ENCODE assay signal across 9 mouse cellular contexts in the genomic region with DNA sequence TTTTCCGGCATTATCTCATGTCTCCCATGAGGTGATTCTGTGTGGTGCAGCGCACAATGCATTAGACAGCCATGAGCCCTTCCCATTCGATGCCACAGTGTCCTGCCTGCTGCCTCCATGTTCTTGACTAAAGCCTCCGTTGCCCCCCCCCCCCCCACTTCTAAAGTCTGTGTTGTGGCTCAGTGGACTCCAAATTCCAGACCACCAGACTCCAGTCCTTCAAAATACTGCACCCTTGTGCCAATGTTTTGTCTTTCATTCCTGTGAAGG.
DNase-seq lines count a peak whose midpoint lies in the region; ATAC-seq lines count a peak whose summit lies in the region.
"Had no signal": no experiment of that assay in that cellular context is flagged by ENCODE, and none has a peak within 500 bp of the region (broad histone marks: within the 10 kb centered on the region; RNA-seq: fewer than 3 reads in every experiment).

No protein-coding gene starts in this region.

- no peaks in the 10 kb centered on the region for H3K27me3 ChIP-seq in kidney, embryonic 14.5 days (ENCODE audit: control insufficient read depth, insufficient read depth, low read length)
- no peaks in the 10 kb centered on the region for H3K27me3 ChIP-seq in forebrain, embryonic 11.5 days (ENCODE audit: control insufficient read depth, insufficient read depth, low read length)
- H3K27me3 ChIP-seq in intestine, embryonic 16.5 days (replicated peaks; ENCODE audit: control insufficient read depth, insufficient read depth, low read length), result no peaks in the 10 kb centered on the region
- H3K27me3 ChIP-seq in neural tube, embryonic 15.5 days (replicated peaks), result no peaks in the 10 kb centered on the region
- H3K27me3 ChIP-seq: liver, embryonic 15.5 days had no signal

- H3K27ac ChIP-seq in kidney, embryonic 14.5 days (ENCODE audit: low read depth, low read length), result no peak overlapping the region
- peak overlapping the region; percentile 31; the same call in 1 of the 2 replicates for H3K27ac ChIP-seq in forebrain, embryonic 11.5 days (ENCODE audit: low read depth, low read length)
- H3K27ac ChIP-seq in intestine, embryonic 16.5 days (ENCODE audit: low read length), result no peak overlapping the region
- peak overlapping the region; percentile 88 for H3K27ac ChIP-seq in neural tube, embryonic 15.5 days (replicated peaks)
- H3K27ac ChIP-seq: liver, embryonic 15.5 days had no signal

- H3K4me1 ChIP-seq in kidney, embryonic 14.5 days (ENCODE audit: control insufficient read depth, insufficient read depth, low read length), result peaks cover 17% of the 10 kb centered on the region; the same call in 1 of the 2 replicates
- H3K4me1 ChIP-seq in forebrain, embryonic 11.5 days (replicated peaks; ENCODE audit: control insufficient read depth, insufficient read depth, low read length), result no peaks in the 10 kb centered on the region
- peaks cover 12% of the 10 kb centered on the region for H3K4me1 ChIP-seq in intestine, embryonic 16.5 days (ENCODE audit: control insufficient read depth, insufficient read depth, low read length)
- H3K4me1 ChIP-seq in neural tube, embryonic 15.5 days, result peaks cover 36% of the 10 kb centered on the region
- H3K4me1 ChIP-seq: liver, embryonic 15.5 days had no signal

- H3K9me3 ChIP-seq in kidney, embryonic 14.5 days (ENCODE audit: control insufficient read depth, low read length), result no peaks in the 10 kb centered on the region
- no peaks in the 10 kb centered on the region for H3K9me3 ChIP-seq in forebrain, embryonic 11.5 days (ENCODE audit: control insufficient read depth, low read length)
- no peaks in the 10 kb centered on the region for H3K9me3 ChIP-seq in intestine, embryonic 16.5 days (ENCODE audit: control insufficient read depth, low read length)
- H3K9me3 ChIP-seq in neural tube, embryonic 15.5 days (replicated peaks), result no peaks in the 10 kb centered on the region
- H3K9me3 ChIP-seq: liver, embryonic 15.5 days had no signal

- peak overlapping the region; percentile 57; the same call in 1 of the 2 replicates for H3K4me3 ChIP-seq in kidney, embryonic 14.5 days (ENCODE audit: low read length)
- H3K4me3 ChIP-seq in forebrain, embryonic 11.5 days (ENCODE audit: low read depth, low read length), result peak overlapping the region; percentile 37; the same call in 1 of the 2 replicates
- H3K4me3 ChIP-seq in intestine, embryonic 16.5 days (ENCODE audit: low read length), result no peak overlapping the region
- peak overlapping the region; percentile 59 for H3K4me3 ChIP-seq in neural tube, embryonic 15.5 days (replicated peaks)
- H3K4me3 ChIP-seq: liver, embryonic 15.5 days had no signal

- WGBS in kidney, embryonic 14.5 days, result 60% methylated on average over 4 of the region's 4 CpGs
- 80% methylated on average over 4 of the region's 4 CpGs for WGBS in forebrain, embryonic 11.5 days
- whole genome bisulfite sequencing in intestine, embryonic 16.5 days, result 51% methylated on average over 4 of the region's 4 CpGs
- WGBS in neural tube, embryonic 15.5 days, result 37% methylated on average over 4 of the region's 4 CpGs

- H3K9ac ChIP-seq in kidney, embryonic 14.5 days (ENCODE audit: low read depth, low read length), result no peak overlapping the region
- no peak overlapping the region for H3K9ac ChIP-seq in forebrain, embryonic 11.5 days (ENCODE audit: low read length)
- peak overlapping the region; percentile 36; the same call in 1 of the 2 replicates for H3K9ac ChIP-seq in intestine, embryonic 16.5 days (ENCODE audit: low read depth, low read length)
- H3K9ac ChIP-seq in neural tube, embryonic 15.5 days (replicated peaks), result peak overlapping the region; percentile 76
- H3K9ac ChIP-seq: liver, embryonic 15.5 days had no signal

- ATAC-seq in kidney, embryonic 14.5 days (ENCODE audit: low FRiP score, low TSS enrichment), result no peak
- no peak for ATAC-seq in forebrain, embryonic 11.5 days (replicated peaks; ENCODE audit: low FRiP score)
- ATAC-seq in intestine, embryonic 16.5 days, result no peak
- no peak for ATAC-seq in neural tube, embryonic 15.5 days (ENCODE audit: low FRiP score)

- H3K36me3 ChIP-seq in kidney, embryonic 14.5 days (ENCODE audit: control insufficient read depth, insufficient read depth, low read length), result no peaks in the 10 kb centered on the region
- H3K36me3 ChIP-seq in forebrain, embryonic 11.5 days (ENCODE audit: control insufficient read depth, insufficient read depth, low read length), result no peaks in the 10 kb centered on the region
- H3K36me3 ChIP-seq in intestine, embryonic 16.5 days (ENCODE audit: control insufficient read depth, insufficient read depth, low read length), result no peaks in the 10 kb centered on the region
- H3K36me3 ChIP-seq in neural tube, embryonic 15.5 days, result no peaks in the 10 kb centered on the region
- H3K36me3 ChIP-seq: liver, embryonic 15.5 days had no signal

- peak overlapping the region; percentile 71 for H3K4me2 ChIP-seq in kidney, embryonic 14.5 days (replicated peaks; ENCODE audit: low read depth, low read length)
- H3K4me2 ChIP-seq in forebrain, embryonic 11.5 days (ENCODE audit: low read depth, low read length, severe bottlenecking), result 0 out of 2 replicates have a peak overlapping the region, but pooled peaks have one; percentile 11
- H3K4me2 ChIP-seq in intestine, embryonic 16.5 days (ENCODE audit: low read depth, low read length), result peak overlapping the region; percentile 73; the same call in 1 of the 2 replicates
- peak overlapping the region; percentile 60 for H3K4me2 ChIP-seq in neural tube, embryonic 15.5 days
- H3K4me2 ChIP-seq: liver, embryonic 15.5 days had no signal

- DNase-seq in kidney, postnatal 4 days, result no peak
- no peak for DNase-seq in forebrain, embryonic 11.5 days (ENCODE audit: low spot score)
- no peak for DNase-seq in cerebellum, postnatal 36 days
- DNase-seq in cerebellum, postnatal 14 days, result no peak
- no peak for DNase-seq in urinary bladder, adult 18-20 months (ENCODE audit: low spot score in 2 of 2)

Comparison
In these comparisons a context has a peak if more than half of its experiments do, and no peak if none do; other contexts are left out.
1. H3K27ac ChIP-seq: peak in forebrain, embryonic 11.5 days (single experiment) and neural tube, embryonic 15.5 days (single experiment); none in kidney, embryonic 14.5 days (single experiment) and intestine, embryonic 16.5 days (single experiment).
2. H3K4me2 ChIP-seq: peak in every context shown above with its lines; median percentile 73 in intestine, embryonic 16.5 days; 71 in kidney, embryonic 14.5 days; 60 in neural tube, embryonic 15.5 days; 11 in forebrain, embryonic 11.5 days.
3. H3K9ac ChIP-seq: peak in intestine, embryonic 16.5 days (single experiment) and neural tube, embryonic 15.5 days (single experiment); none in kidney, embryonic 14.5 days (single experiment) and forebrain, embryonic 11.5 days (single experiment).